In genomic region chr1:135731897-135732684, GRCm38 (mm10) we compare ENCODE assay signal across 8 mouse cellular contexts. TPM values are rescaled to one million over a fixed set of nuclear protein-coding genes. Genes with fewer than 3 reads are reported as not detected.
A peak's percentile ranks its signal among the peaks of the same experiment; 100 is the strongest.
DNase-seq lines count a peak whose midpoint lies in the region; ATAC-seq lines count a peak whose summit lies in the region.

No protein-coding gene starts in this region.

- H3K9ac ChIP-seq in hindbrain, embryonic 12.5 days: no peak overlapping the region; the same call in 1 of the 2 replicates
- no peak overlapping the region for H3K9ac ChIP-seq in hindbrain, embryonic 11.5 days (ENCODE audit: low read depth, low read length)
- no peak overlapping the region for H3K9ac ChIP-seq in neural tube, embryonic 12.5 days

- no peak for DNase-seq in hindbrain, embryonic 11.5 days (ENCODE audit: low spot score)
- DNase-seq in forebrain, embryonic 10.5 days (ENCODE audit: extremely low spot score, low spot score): peak; percentile 42
- DNase-seq in kidney, postnatal 25 days: peak; percentile 20 to 56
- DNase-seq in layer of hippocampus, postnatal 14 days (ENCODE audit: low spot score in 2 of 2): no peak
- DNase-seq in layer of hippocampus, adult 11-12 months (ENCODE audit: low spot score): no peak

- no peaks in the 10 kb centered on the region for H3K36me3 ChIP-seq in hindbrain, embryonic 12.5 days
- no peaks in the 10 kb centered on the region for H3K36me3 ChIP-seq in hindbrain, embryonic 11.5 days (ENCODE audit: control insufficient read depth, insufficient read depth, low read length)
- H3K36me3 ChIP-seq in forebrain, embryonic 10.5 days (replicated peaks): 0 out of 2 replicates have a peak, but pooled peaks cover 5% of the 10 kb centered on the region
- H3K36me3 ChIP-seq in neural tube, embryonic 12.5 days: no peaks in the 10 kb centered on the region

- H3K4me2 ChIP-seq in hindbrain, embryonic 12.5 days (replicated peaks): 0 out of 2 replicates have a peak overlapping the region, but pooled peaks have one; percentile 11
- no peak overlapping the region for H3K4me2 ChIP-seq in hindbrain, embryonic 11.5 days (replicated peaks; ENCODE audit: low read depth, low read length)
- H3K4me2 ChIP-seq in neural tube, embryonic 12.5 days (replicated peaks): 0 out of 2 replicates have a peak overlapping the region, but pooled peaks have one; percentile 3

- H3K27ac ChIP-seq in hindbrain, embryonic 12.5 days: peak overlapping the region; percentile 52
- H3K27ac ChIP-seq in hindbrain, embryonic 11.5 days (ENCODE audit: low read depth, low read length): no peak overlapping the region
- peak overlapping the region; percentile 67 for H3K27ac ChIP-seq in forebrain, embryonic 10.5 days
- no peak overlapping the region for H3K27ac ChIP-seq in neural tube, embryonic 12.5 days

- WGBS in hindbrain, embryonic 12.5 days: 43% methylated on average over 11 of the region's 11 CpGs
- 44% methylated on average over 11 of the region's 11 CpGs for WGBS in hindbrain, embryonic 11.5 days
- whole genome bisulfite sequencing in forebrain, embryonic 10.5 days: 53% methylated on average over 11 of the region's 11 CpGs
- WGBS in neural tube, embryonic 12.5 days: 43% methylated on average over 11 of the region's 11 CpGs

- ATAC-seq in hindbrain, embryonic 12.5 days (ENCODE audit: low FRiP score): no peak
- no peak for ATAC-seq in hindbrain, embryonic 11.5 days (ENCODE audit: low FRiP score)
- ATAC-seq in neural tube, embryonic 12.5 days (ENCODE audit: low FRiP score, low read depth): no peak
- no peak for ATAC-seq in CD4-positive, CD25-positive, alpha-beta regulatory T cell, adult 4 months

- no peak overlapping the region for H3K4me3 ChIP-seq in hindbrain, embryonic 12.5 days
- H3K4me3 ChIP-seq in hindbrain, embryonic 11.5 days (ENCODE audit: low read depth, low read length): no peak overlapping the region
- no peak overlapping the region for H3K4me3 ChIP-seq in forebrain, embryonic 10.5 days
- H3K4me3 ChIP-seq in neural tube, embryonic 12.5 days: no peak overlapping the region

- no peaks in the 10 kb centered on the region for H3K9me3 ChIP-seq in hindbrain, embryonic 12.5 days (replicated peaks)
- H3K9me3 ChIP-seq in hindbrain, embryonic 11.5 days (ENCODE audit: control insufficient read depth, low read length): no peaks in the 10 kb centered on the region
- no peaks in the 10 kb centered on the region for H3K9me3 ChIP-seq in forebrain, embryonic 10.5 days
- H3K9me3 ChIP-seq in neural tube, embryonic 12.5 days: no peaks in the 10 kb centered on the region

- no peaks in the 10 kb centered on the region for H3K27me3 ChIP-seq in hindbrain, embryonic 12.5 days
- no peaks in the 10 kb centered on the region for H3K27me3 ChIP-seq in hindbrain, embryonic 11.5 days (ENCODE audit: control insufficient read depth, insufficient read depth, low read length)
- H3K27me3 ChIP-seq in forebrain, embryonic 10.5 days (ENCODE audit: poor library complexity, severe bottlenecking): peaks cover 24% of the 10 kb centered on the region
- H3K27me3 ChIP-seq in neural tube, embryonic 12.5 days (replicated peaks): no peaks in the 10 kb centered on the region

- peaks cover 65% of the 10 kb centered on the region for H3K4me1 ChIP-seq in hindbrain, embryonic 12.5 days
- H3K4me1 ChIP-seq in hindbrain, embryonic 11.5 days (replicated peaks; ENCODE audit: control insufficient read depth, insufficient read depth, low read length): peaks cover 4% of the 10 kb centered on the region; the same call in 1 of the 2 replicates
- peaks cover 80% of the 10 kb centered on the region for H3K4me1 ChIP-seq in forebrain, embryonic 10.5 days
- peaks cover 56% of the 10 kb centered on the region for H3K4me1 ChIP-seq in neural tube, embryonic 12.5 days

RNA-seq across cellular contexts. Expression of gene Csrp1, which starts 12.2 kb away (rescaled TPM):
- 47.7 and 54.1 TPM in 2 replicates for polyA plus RNA-seq in hindbrain, embryonic 12.5 days (2016; fragmentation: Nextera tagmentation; extraction: Ambion mirVana)
- 42.2 and 42.8 TPM in 2 replicates for polyA plus RNA-seq in hindbrain, embryonic 11.5 days (2014; fragmentation: Nextera tagmentation; extraction: Ambion mirVana)
- polyA plus RNA-seq in forebrain, embryonic 10.5 days (2016; fragmentation: Nextera tagmentation; extraction: Ambion mirVana): 41.9 and 42.0 TPM in 2 replicates
- polyA plus RNA-seq in neural tube, embryonic 12.5 days (2016; fragmentation: Nextera tagmentation; extraction: Ambion mirVana): 44.9 and 45.1 TPM in 2 replicates
- polyA plus RNA-seq in CD4-positive, CD25-positive, alpha-beta regulatory T cell, adult 4 months (2017; shearing (Covaris generic)): 10 to 100 TPM; 21.7 to 38.1 TPM
- total RNA-seq in layer of hippocampus, postnatal 14 days (2021): 100 to 1,000 TPM; 150 to 168 TPM

RNA-seq across cellular contexts. Expression of gene Phlda3, which starts 33.8 kb away (rescaled TPM):
- 18.3 and 19.1 TPM in 2 replicates for polyA plus RNA-seq in hindbrain, embryonic 12.5 days (2016; fragmentation: Nextera tagmentation; extraction: Ambion mirVana)
- 18.2 and 18.6 TPM in 2 replicates for polyA plus RNA-seq in hindbrain, embryonic 11.5 days (2014; fragmentation: Nextera tagmentation; extraction: Ambion mirVana)
- 20.2 and 21.4 TPM in 2 replicates for polyA plus RNA-seq in forebrain, embryonic 10.5 days (2016; fragmentation: Nextera tagmentation; extraction: Ambion mirVana)
- 21.9 and 24.1 TPM in 2 replicates for polyA plus RNA-seq in neural tube, embryonic 12.5 days (2016; fragmentation: Nextera tagmentation; extraction: Ambion mirVana)
- polyA plus RNA-seq in CD4-positive, CD25-positive, alpha-beta regulatory T cell, adult 4 months (2017; shearing (Covaris generic)): under 1 TPM; 0.58 to 0.98 TPM
- 10 to 100 TPM; 16.6 to 18.2 TPM for total RNA-seq in layer of hippocampus, postnatal 14 days (2021)

RNA-seq across cellular contexts. Expression of gene Tnni1, which starts 47.1 kb away (rescaled TPM):
- polyA plus RNA-seq in hindbrain, embryonic 12.5 days (2016; fragmentation: Nextera tagmentation; extraction: Ambion mirVana): 9.5 and 28.5 TPM in 2 replicates
- polyA plus RNA-seq in hindbrain, embryonic 11.5 days (2014; fragmentation: Nextera tagmentation; extraction: Ambion mirVana): 6.0 and 11.3 TPM in 2 replicates
- 0.55 and 1.3 TPM in 2 replicates for polyA plus RNA-seq in forebrain, embryonic 10.5 days (2016; fragmentation: Nextera tagmentation; extraction: Ambion mirVana)
- 27.4 and 41.5 TPM in 2 replicates for polyA plus RNA-seq in neural tube, embryonic 12.5 days (2016; fragmentation: Nextera tagmentation; extraction: Ambion mirVana)
- not detected for polyA plus RNA-seq in CD4-positive, CD25-positive, alpha-beta regulatory T cell, adult 4 months (2017; shearing (Covaris generic))
- 1 to 10 TPM; 3.6 to 4.9 TPM for total RNA-seq in layer of hippocampus, postnatal 14 days (2021)

Comparison
In these comparisons a context has a peak if more than half of its experiments do, and no peak if none do; other contexts are left out.
1. H3K27ac ChIP-seq: peak in hindbrain, embryonic 12.5 days (single experiment) and forebrain, embryonic 10.5 days (single experiment); none in hindbrain, embryonic 11.5 days (single experiment) and neural tube, embryonic 12.5 days (single experiment).
2. DNase-seq: peak in forebrain, embryonic 10.5 days (single experiment) and kidney, postnatal 25 days (2 of 2); none in hindbrain, embryonic 11.5 days (single experiment), layer of hippocampus, postnatal 14 days (0 of 2) and layer of hippocampus, adult 11-12 months (single experiment).